Mouse (Mus musculus) hindbrain, embryonic 13.5 days (tissue): ENCODE results near the gene Thsd4. TPM values are rescaled to one million over a fixed set of nuclear protein-coding genes. Genes with fewer than 3 reads are reported as not detected.

Experiments
- ATAC-seq: fragments of 200-750 bp; cut with Nextera tagmentation; 2 replicates; pipeline ENCODE4 v1.8.0; 2017; ENCODE audit warnings: moderate TSS enrichment; ENCODE audit not compliant: low FRiP score
- H3K27ac ChIP-seq: fragments of 300-500 bp; sonication (generic); 2 replicates; pipeline ENCODE4 v1.5.1; 2015; ENCODE audit warnings: inconsistent platforms, mild to moderate bottlenecking, moderate library complexity
- H3K27me3 ChIP-seq: fragments of 300-500 bp; sonication (generic); 2 replicates; pipeline ENCODE4 v1.6.1; 2015; ENCODE audit warnings: mild to moderate bottlenecking, inconsistent platforms
- H3K36me3 ChIP-seq: fragments of 300-500 bp; sonication (generic); 2 replicates; pipeline ENCODE4 v1.6.1; 2015; ENCODE audit warnings: mild to moderate bottlenecking, inconsistent platforms
- H3K4me1 ChIP-seq: fragments of 300-500 bp; sonication (generic); replicated peaks from 2 replicates; pipeline ENCODE4 v1.6.1; 2015; ENCODE audit warnings: inconsistent platforms
- H3K4me2 ChIP-seq: fragments of 300-500 bp; sonication (generic); 2 replicates; pipeline ENCODE4 v1.6.1; 2015; ENCODE audit warnings: inconsistent platforms, mild to moderate bottlenecking, moderate library complexity
- H3K4me3 ChIP-seq: fragments of 300-500 bp; sonication (generic); 2 replicates; pipeline ENCODE4 v1.5.1; 2015; ENCODE audit warnings: mild to moderate bottlenecking, inconsistent platforms
- H3K9ac ChIP-seq: fragments of 300-500 bp; sonication (generic); 2 replicates; pipeline ENCODE4 v1.6.1; 2015; ENCODE audit warnings: mild to moderate bottlenecking, inconsistent platforms
- H3K9me3 ChIP-seq: fragments of 300-500 bp; sonication (generic); 2 replicates; pipeline ENCODE4 v1.6.1; 2016; ENCODE audit warnings: inconsistent platforms
- WGBS: fragments of 180-500 bp; shearing (Covaris S2); methylation state at CpG from one replicate; pipeline ENCODE4 v1.1.7; 2015; 5-methylcytosine and 5-hydroxymethylcytosine counted together
- polyA plus RNA-seq: library from polyadenylated mRNA; unstranded; fragments of >200 nt; fragmentation: Nextera tagmentation; extraction: Ambion mirVana; gene quantifications from 2 replicates; pipeline ENCODE4 v1.2.1, GENCODE M21; 2015

Gene Thsd4
- polyA plus RNA-seq, 1 experiment from 2014 or later = 6.2 TPM

GRCm38 (mm10) chr9:60398073-60398472, 123.8 kb downstream of the Thsd4 start:
- ATAC-seq = no peak
- 41% methylated on average over 2 of the region's 2 CpGs for WGBS
- Histone ChIP-seq H3K4me1 (peaks cover 19% of the 10 kb centered on the region), H3K36me3 (no peaks in the 10 kb centered on the region), H3K9me3 (no peaks in the 10 kb centered on the region), H3K27me3 (no peaks in the 10 kb centered on the region), H3K9ac (no peak overlapping the region), H3K4me3 (no peak overlapping the region), H3K27ac (no peak overlapping the region), H3K4me2 (no peak overlapping the region)

- no peak overlapping the region for H3K27ac ChIP-seq
- no peaks in the 10 kb centered on the region for H3K36me3 ChIP-seq
- 73% methylated on average over 3 of the region's 3 CpGs for WGBS
- H3K4me2 ChIP-seq = no peak overlapping the region
- H3K4me3 ChIP-seq = no peak overlapping the region
- H3K9me3 ChIP-seq = no peaks in the 10 kb centered on the region
- H3K9ac ChIP-seq = no peak overlapping the region
- ATAC-seq = no peak
- H3K27me3 ChIP-seq = no peaks in the 10 kb centered on the region
- peaks cover 19% of the 10 kb centered on the region for H3K4me1 ChIP-seq
Observed at GRCm38 (mm10) chr9:60396096-60396495, 125.8 kb downstream of the Thsd4 start.

DNA sequence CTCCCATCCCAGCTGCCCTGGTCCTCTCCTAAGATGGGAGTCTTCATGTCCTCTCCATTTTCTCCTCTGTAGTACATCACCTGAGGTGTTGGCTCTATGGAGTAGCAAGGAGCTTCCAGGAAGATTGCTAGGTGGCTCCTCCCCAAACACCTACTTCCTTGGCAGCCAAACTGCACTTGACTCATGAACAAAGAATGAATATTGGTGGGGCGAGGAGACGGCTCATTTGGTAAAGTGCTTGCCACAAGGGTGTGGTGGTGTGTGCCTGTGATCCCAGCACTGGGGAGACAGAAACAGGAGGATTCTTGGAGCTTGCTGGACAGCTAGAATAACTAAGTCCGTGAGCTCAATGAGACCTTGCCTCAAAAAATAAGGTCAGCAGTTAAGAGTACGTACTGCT, 128.9 kb downstream of the Thsd4 start:
- Histone ChIP-seq H3K9me3 (no peaks in the 10 kb centered on the region), H3K27me3 (no peaks in the 10 kb centered on the region), H3K4me3 (no peak overlapping the region), H3K36me3 (no peaks in the 10 kb centered on the region), H3K4me2 (no peak overlapping the region), H3K9ac (no peak overlapping the region), H3K4me1 (peaks cover 14% of the 10 kb centered on the region), H3K27ac (no peak overlapping the region)
- 91% methylated on average over 4 of the region's 4 CpGs for WGBS
- no peak for ATAC-seq

DNA sequence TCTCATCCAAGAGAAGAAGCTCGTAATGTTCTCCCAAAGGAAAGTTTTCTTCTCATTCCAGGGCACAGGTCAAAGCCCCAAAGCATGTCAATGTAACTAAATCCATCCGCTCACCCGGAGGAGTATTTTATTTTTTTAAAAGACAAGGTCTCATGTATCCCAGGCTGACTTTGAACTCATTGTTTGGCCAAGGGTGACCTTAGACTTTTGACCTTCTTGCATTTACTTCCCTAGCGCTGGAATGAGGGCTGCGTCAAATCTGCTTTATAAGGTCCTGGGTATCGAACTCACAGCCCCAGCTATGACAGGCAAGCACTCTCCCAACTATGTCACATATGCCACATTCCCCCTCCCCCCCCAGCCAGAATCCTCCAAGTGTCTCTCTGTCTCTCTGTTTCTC, 137.1 kb downstream of the Thsd4 start:
- no peak overlapping the region for H3K9ac ChIP-seq
- ATAC-seq = no peak
- H3K36me3 ChIP-seq = no peaks in the 10 kb centered on the region
- H3K4me3 ChIP-seq = no peak overlapping the region
- H3K4me2 ChIP-seq = no peak overlapping the region
- 56% methylated on average over 6 of the region's 6 CpGs for WGBS
- 0 out of 2 replicates have a peak, but pooled peaks cover 5% of the 10 kb centered on the region for H3K4me1 ChIP-seq
- H3K27ac ChIP-seq = no peak overlapping the region
- H3K27me3 ChIP-seq = no peaks in the 10 kb centered on the region
- H3K9me3 ChIP-seq = no peaks in the 10 kb centered on the region

DNA sequence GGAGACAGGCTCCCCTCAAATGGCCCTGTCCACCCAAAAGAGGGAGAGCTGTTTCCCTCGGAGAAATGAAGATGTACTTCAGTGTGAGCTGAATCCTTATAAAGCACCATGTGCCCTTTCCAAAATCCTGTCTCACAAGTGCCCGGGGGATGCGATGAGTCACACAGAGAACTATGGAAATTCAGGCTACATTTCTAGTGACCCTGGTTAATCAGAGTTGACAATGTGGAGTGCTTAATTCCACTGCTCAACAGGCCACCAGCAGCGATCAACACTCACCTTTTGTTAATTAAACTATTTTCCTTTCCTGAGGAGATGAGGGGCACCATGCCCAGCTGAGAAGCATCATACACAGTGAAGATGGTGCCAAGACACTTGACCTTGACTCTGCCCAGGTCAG, 138.9 kb downstream of the Thsd4 start:
- Histone ChIP-seq H3K9ac (no peak overlapping the region), H3K36me3 (no peaks in the 10 kb centered on the region), H3K9me3 (no peaks in the 10 kb centered on the region), H3K4me1 (0 out of 2 replicates have a peak, but pooled peaks cover 5% of the 10 kb centered on the region), H3K27ac (no peak overlapping the region), H3K4me3 (no peak overlapping the region), H3K27me3 (no peaks in the 10 kb centered on the region), H3K4me2 (no peak overlapping the region)
- whole genome bisulfite sequencing = 78% methylated on average over 4 of the region's 4 CpGs
- ATAC-seq = no peak

- no peak overlapping the region for H3K4me2 ChIP-seq
- no peak overlapping the region for H3K9ac ChIP-seq
- ATAC-seq = no peak
- H3K27me3 ChIP-seq = no peaks in the 10 kb centered on the region
- no peaks in the 10 kb centered on the region for H3K36me3 ChIP-seq
- H3K9me3 ChIP-seq = no peaks in the 10 kb centered on the region
- no peak overlapping the region for H3K4me3 ChIP-seq
- WGBS = 83% methylated on average over 4 of the region's 4 CpGs
- no peak overlapping the region for H3K27ac ChIP-seq
- H3K4me1 ChIP-seq = 0 out of 2 replicates have a peak, but pooled peaks cover 5% of the 10 kb centered on the region
Observed at GRCm38 (mm10) chr9:60382526-60382925, 139.3 kb downstream of the Thsd4 start.

DNA sequence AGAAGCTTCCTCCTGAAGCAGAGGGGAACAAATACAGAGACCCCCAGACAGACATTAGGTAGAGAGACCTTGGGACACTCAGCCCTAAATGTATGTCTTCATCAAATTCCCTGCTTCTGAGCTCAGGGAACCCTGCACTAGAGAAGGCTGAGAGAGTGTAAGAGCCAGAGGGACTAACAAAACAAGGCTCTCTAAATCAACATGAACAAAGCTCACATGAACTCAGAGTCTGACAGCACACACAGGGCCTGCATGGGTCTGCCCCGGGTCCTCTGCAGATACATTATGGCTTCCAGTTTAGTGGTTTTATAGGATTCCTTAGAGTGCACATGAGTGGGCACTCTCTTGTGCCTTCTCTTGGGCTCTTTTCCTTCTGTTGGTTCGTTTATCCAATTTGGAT, 140.8 kb downstream of the Thsd4 start:
- no peak overlapping the region for H3K4me2 ChIP-seq
- 84% methylated on average over 2 of the region's 2 CpGs for WGBS
- no peaks in the 10 kb centered on the region for H3K36me3 ChIP-seq
- H3K27me3 ChIP-seq = no peaks in the 10 kb centered on the region
- H3K4me1 ChIP-seq = 0 out of 2 replicates have a peak, but pooled peaks cover 5% of the 10 kb centered on the region
- no peak overlapping the region for H3K4me3 ChIP-seq
- no peak for ATAC-seq
- H3K9ac ChIP-seq = no peak overlapping the region
- no peaks in the 10 kb centered on the region for H3K9me3 ChIP-seq
- no peak overlapping the region for H3K27ac ChIP-seq

DNA sequence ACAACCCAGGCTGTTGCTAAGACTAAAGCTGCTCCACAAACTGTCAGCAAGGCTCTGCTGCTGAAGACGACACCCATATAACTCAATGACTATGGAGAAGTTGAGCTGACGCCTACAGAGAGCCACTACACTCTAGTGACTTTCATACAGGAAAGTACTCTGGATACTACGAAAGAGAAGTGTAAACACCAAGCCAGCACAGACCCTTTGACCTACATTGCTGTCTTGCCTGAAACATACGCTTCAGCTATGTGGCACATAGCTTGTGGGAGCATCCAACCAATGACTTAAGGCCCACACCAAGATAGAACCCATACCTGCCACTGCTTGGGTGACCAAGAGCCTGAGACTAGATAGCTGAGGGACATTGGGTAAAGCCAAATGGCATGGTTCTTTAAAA, 141.3 kb downstream of the Thsd4 start:
- H3K36me3 ChIP-seq = no peaks in the 10 kb centered on the region
- 0 out of 2 replicates have a peak, but pooled peaks cover 2% of the 10 kb centered on the region for H3K4me1 ChIP-seq
- ATAC-seq = no peak
- no peaks in the 10 kb centered on the region for H3K27me3 ChIP-seq
- no peak overlapping the region for H3K9ac ChIP-seq
- H3K4me3 ChIP-seq = no peak overlapping the region
- 86% methylated on average over 4 of the region's 4 CpGs for WGBS
- no peaks in the 10 kb centered on the region for H3K9me3 ChIP-seq
- H3K4me2 ChIP-seq = no peak overlapping the region
- H3K27ac ChIP-seq = no peak overlapping the region

DNA sequence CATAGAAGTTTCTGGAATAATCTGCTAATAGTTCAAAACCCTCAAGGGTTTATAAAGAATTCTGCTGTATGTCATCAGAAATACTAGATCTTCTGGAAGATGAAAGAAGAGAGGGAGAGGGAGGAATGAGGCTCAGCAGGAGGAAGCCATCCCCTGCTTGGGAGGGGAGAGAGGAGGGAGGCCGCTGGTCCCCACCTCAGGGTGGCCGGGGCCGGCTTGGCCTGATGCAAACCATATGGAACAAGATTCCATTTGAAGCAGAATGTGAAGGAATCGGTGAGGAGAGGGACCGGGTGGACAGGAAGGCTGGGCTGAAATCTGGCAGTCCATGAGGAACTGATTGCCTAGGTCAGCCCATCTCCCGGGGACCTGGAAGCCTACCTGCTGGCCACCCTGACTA, 143.6 kb downstream of the Thsd4 start:
- Histone ChIP-seq H3K9me3 (no peaks in the 10 kb centered on the region), H3K27me3 (no peaks in the 10 kb centered on the region), H3K4me3 (no peak overlapping the region), H3K4me1 (no peaks in the 10 kb centered on the region), H3K9ac (no peak overlapping the region), H3K36me3 (no peaks in the 10 kb centered on the region), H3K27ac (no peak overlapping the region), H3K4me2 (no peak overlapping the region)
- ATAC-seq = no peak
- WGBS = 82% methylated on average over 6 of the region's 6 CpGs

DNA sequence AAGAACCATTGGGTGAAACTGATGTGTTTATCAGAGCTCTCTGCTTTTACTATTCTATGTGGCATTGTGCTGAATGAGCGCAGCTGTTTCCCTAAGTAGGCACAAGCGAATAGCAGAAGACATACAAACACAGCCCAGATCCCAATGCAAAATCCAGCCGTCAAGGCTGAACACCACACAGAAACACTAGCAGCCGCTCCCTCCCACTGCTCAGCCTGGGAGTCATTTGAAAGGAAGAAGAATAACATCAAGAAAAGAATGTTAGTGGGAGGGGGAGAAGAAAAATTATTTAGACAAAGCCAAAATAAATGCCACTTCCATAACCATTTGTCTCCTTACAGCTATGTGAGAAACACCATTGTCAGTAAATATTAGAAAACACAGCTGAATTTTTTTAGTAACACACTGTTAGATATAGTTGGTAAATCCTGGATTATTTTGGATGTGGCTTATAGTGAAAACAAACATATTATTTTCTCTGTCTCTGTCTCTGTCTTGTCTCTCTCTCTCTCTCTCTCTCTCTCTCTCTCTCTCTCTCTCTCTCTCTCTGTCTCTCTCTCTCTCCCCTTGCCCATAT, 148.6 kb downstream of the Thsd4 start:
- H3K4me2 ChIP-seq = no peak overlapping the region
- H3K27ac ChIP-seq = no peak overlapping the region
- no peaks in the 10 kb centered on the region for H3K27me3 ChIP-seq
- ATAC-seq = no peak
- WGBS = 58% methylated on average over 4 of the region's 4 CpGs
- no peaks in the 10 kb centered on the region for H3K9me3 ChIP-seq
- H3K4me3 ChIP-seq = no peak overlapping the region
- H3K36me3 ChIP-seq = no peaks in the 10 kb centered on the region
- no peaks in the 10 kb centered on the region for H3K4me1 ChIP-seq
- H3K9ac ChIP-seq = no peak overlapping the region

DNA sequence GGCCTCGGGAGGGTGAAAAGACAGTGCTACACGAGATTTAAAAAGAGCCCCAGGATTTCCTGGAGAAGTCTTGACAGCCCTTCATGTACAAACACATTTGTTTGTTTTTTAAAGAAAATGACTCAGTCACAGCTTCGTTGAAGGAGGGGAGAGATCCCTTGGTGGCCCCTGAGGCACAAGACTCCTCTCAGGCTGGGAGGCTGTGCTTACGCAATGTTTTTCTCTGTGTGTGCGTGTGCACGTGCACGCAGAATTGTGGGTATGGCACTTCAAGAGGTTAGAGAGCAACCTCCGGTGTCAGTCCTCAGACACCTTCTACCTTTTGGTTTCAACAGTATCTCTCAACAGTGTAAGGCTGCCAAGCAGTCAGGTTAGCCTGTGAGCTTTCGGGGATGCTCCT, 153.3 kb downstream of the Thsd4 start:
- Histone ChIP-seq H3K4me2 (no peak overlapping the region), H3K9ac (no peak overlapping the region), H3K27ac (no peak overlapping the region), H3K4me1 (peaks cover 8% of the 10 kb centered on the region; the same call in 1 of the 2 replicates), H3K36me3 (no peaks in the 10 kb centered on the region), H3K4me3 (no peak overlapping the region), H3K27me3 (no peaks in the 10 kb centered on the region), H3K9me3 (no peaks in the 10 kb centered on the region)
- no peak for ATAC-seq
- 83% methylated on average over 9 of the region's 9 CpGs for WGBS

GRCm38 (mm10) chr9:60367617-60368305, 154.1 kb downstream of the Thsd4 start:
- no peak overlapping the region for H3K27ac ChIP-seq
- H3K9me3 ChIP-seq = no peaks in the 10 kb centered on the region
- H3K4me3 ChIP-seq = no peak overlapping the region
- H3K27me3 ChIP-seq = no peaks in the 10 kb centered on the region
- WGBS = 90% methylated on average over 10 of the region's 10 CpGs
- ATAC-seq = no peak
- peaks cover 8% of the 10 kb centered on the region; the same call in 1 of the 2 replicates for H3K4me1 ChIP-seq
- H3K4me2 ChIP-seq = no peak overlapping the region
- no peak overlapping the region for H3K9ac ChIP-seq
- no peaks in the 10 kb centered on the region for H3K36me3 ChIP-seq

DNA sequence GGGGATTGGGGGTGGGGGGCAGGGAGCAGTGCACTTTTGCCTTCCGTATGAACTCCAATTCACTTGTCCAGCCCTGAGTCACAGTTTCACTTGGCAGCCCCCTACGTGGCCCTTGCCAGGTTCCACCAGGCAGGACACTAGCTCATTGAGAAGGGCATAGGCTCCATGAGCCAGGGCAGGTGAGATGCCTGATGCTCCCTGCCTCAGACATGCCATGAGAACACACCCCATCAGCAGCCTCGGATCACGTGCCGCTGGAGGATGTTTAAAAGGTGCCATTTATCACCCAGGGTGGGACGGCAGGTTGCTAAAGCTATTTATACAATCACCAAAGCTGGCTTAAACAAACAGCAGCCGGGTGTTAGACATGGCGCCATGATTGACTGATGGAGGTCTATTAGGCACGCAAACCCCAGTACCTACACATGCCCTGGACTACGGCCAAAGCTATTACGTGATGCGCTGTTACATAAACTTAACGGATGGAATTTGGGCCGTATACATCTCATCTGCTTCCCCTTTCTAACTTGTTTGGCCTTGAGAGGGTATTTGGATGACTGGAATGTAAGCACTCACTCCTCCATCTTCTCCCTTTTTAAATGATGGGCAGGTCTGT, 157.6 kb downstream of the Thsd4 start:
- Histone ChIP-seq H3K27ac (no peak overlapping the region), H3K36me3 (no peaks in the 10 kb centered on the region), H3K9me3 (no peaks in the 10 kb centered on the region), H3K4me2 (no peak overlapping the region), H3K4me1 (peaks cover 8% of the 10 kb centered on the region), H3K9ac (no peak overlapping the region), H3K27me3 (no peaks in the 10 kb centered on the region), H3K4me3 (no peak overlapping the region)
- WGBS = 56% methylated on average over 14 of the region's 14 CpGs
- no peak for ATAC-seq
